In the genomic region with DNA sequence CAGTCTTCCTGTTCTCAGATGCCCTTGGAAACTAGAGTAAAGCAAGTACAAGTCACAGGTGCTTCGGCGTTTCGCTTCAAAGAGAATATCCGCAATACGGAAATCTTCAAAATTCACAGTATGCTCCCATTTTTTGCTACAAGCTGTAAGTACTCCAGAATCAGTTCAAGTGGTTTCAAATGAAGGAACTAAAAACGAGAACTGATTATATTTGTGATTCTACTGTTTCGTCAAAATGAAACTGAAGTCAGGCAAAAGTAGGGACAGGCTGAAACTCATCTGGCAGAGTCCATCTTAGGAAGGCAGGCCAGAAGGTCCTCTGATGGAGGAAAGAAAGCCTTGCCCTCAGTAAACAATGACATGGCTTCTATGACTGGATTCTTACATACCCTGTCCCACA, we compare ENCODE assay signal across 25 mouse cellular contexts.
"Had no signal": no experiment of that assay in that cellular context is flagged by ENCODE, and none has a peak within 500 bp of the region (broad histone marks: within the 10 kb centered on the region; RNA-seq: fewer than 3 reads in every experiment).

No protein-coding gene starts in this region.

- H3K4me2 ChIP-seq: heart, embryonic 12.5 days; hindbrain, embryonic 12.5 days; hindbrain, embryonic 14.5 days; intestine, embryonic 15.5 days; limb, embryonic 13.5 days; limb, embryonic 15.5 days had no signal

- H3K9ac ChIP-seq: heart, embryonic 12.5 days; hindbrain, embryonic 12.5 days; hindbrain, embryonic 14.5 days; intestine, embryonic 15.5 days; limb, embryonic 13.5 days; limb, embryonic 15.5 days had no signal

- H3K9me3 ChIP-seq: heart, embryonic 10.5 days; heart, embryonic 12.5 days; hindbrain, embryonic 10.5 days; hindbrain, embryonic 12.5 days; intestine, embryonic 15.5 days; limb, embryonic 13.5 days; limb, embryonic 15.5 days had no signal

- H3K36me3 ChIP-seq: intestine, embryonic 15.5 days had no signal

- H3K27me3 ChIP-seq: heart, embryonic 12.5 days; hindbrain, embryonic 12.5 days; intestine, embryonic 15.5 days; limb, embryonic 13.5 days; limb, embryonic 15.5 days had no signal

- DNase-seq: gastrocnemius, adult 2 months; gastrocnemius, postnatal 10 days; gastrocnemius, postnatal 25 days; heart, adult 18-20 months; heart, postnatal 10 days; heart, postnatal 4 days; kidney, adult 18-20 months; kidney, adult 8-10 months; kidney, postnatal 10 days; kidney, postnatal 25 days; kidney, postnatal 4 days; layer of hippocampus, postnatal 36 days; left cerebral cortex, postnatal 4 days had no signal

- H3K4me3 ChIP-seq: gastrocnemius, adult 2 months; heart, embryonic 10.5 days; heart, embryonic 12.5 days; hindbrain, embryonic 10.5 days; hindbrain, embryonic 12.5 days; intestine, embryonic 15.5 days; layer of hippocampus, adult 2 months; limb, embryonic 13.5 days; limb, embryonic 15.5 days had no signal

- ATAC-seq: hindbrain, embryonic 16.5 days; inflammation-experienced regulatory T-cells, adult 6 months; intestine, embryonic 15.5 days; intestine, postnatal 0 days had no signal

- H3K27ac ChIP-seq: gastrocnemius, adult 2 months; heart, embryonic 10.5 days; hindbrain, embryonic 10.5 days; hindbrain, embryonic 12.5 days; hindbrain, embryonic 14.5 days; intestine, embryonic 15.5 days; layer of hippocampus, adult 2 months; limb, embryonic 13.5 days; limb, embryonic 15.5 days had no signal

- H3K4me1 ChIP-seq: heart, embryonic 10.5 days; heart, embryonic 12.5 days; hindbrain, embryonic 10.5 days; hindbrain, embryonic 12.5 days; intestine, embryonic 15.5 days; limb, embryonic 13.5 days; limb, embryonic 15.5 days had no signal
